Mouse (Mus musculus) CD4-positive helper T cell, adult 2 months (primary cell): ENCODE measurements around the gene Plxna1.

Experiments used
- DNase-seq: peaks from one replicate; pipeline ENCODE4 v3.0.0-alpha.2; 2012; ENCODE audit warnings: low read depth, missing footprints, low spot score

The Plxna1 gene

DNA sequence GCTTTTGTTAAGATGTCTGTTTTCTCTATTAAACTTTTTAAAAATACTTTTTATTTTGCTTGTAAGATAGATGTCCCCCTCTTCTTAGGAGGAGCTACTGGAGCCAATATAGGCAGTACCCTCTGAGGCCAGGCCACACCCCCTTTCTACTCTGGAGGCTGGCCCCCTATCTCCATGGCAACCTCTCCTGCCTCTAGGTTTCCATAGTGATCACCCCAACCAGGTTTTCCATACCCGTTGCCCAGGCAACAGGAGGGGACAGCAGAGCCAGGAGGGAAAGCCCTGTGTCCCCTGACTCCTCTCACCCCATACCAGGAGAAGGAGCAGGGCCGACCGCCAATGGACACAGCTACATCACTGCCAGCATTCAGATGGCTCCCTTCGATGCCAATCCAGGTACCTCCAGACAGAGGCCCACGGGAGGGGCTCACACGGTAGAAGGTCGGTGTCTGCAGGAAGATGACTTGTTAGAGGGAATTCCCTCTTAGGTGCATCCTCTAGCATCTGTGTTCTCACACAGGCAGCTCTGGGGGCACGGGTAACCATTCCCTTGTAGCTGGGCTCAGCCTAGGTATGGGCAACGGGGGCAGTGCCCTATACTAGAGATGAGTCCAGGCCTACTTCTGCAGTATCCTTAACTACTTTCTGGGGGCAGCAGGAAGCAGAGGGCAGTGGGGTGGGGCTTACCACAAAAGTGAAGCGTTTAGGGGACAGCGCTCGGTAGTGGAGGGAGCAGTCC lies 28.3 kb downstream of the Plxna1 start:
- no peak for DNase-seq

DNA sequence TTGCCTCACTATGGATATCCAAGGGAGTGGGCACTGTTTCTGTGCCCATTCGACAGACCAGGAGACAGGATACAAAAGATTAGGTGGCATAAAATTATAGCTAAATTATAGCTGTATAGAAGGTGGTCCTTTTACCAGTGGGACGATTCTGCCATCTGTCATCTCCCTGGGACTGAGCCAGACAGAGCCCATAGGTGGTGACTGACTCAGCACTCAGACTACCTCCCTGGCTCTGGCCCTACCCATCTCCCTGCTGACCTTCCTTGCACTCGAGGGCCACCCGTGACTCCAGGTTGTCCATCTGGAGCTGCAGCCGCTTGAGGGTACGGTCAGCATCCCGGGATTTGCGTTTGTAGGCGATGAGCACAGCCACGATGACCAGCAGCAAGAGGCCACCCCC lies 31.5 kb downstream of the Plxna1 start:
- DNase-seq = no peak

DNA sequence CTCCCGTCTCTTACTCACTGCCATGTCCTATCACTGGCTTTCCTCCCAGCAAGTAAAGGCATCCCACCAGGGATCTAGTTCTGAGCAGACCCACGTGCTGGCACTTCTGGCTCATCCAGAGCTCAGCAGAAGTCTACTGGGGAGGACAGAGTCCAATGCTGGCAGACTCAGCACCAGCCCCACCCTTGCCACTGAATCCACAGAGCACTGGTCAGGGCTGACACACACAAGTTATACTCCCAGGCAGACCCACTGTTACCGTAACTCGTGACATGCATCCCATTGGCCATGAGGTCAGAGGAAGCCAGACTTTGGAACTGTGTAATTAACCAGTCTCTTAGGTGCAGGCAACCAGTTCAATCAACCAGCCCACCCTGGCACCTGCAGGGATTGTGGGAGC lies 33.8 kb downstream of the Plxna1 start:
- DNase-seq = no peak

DNA sequence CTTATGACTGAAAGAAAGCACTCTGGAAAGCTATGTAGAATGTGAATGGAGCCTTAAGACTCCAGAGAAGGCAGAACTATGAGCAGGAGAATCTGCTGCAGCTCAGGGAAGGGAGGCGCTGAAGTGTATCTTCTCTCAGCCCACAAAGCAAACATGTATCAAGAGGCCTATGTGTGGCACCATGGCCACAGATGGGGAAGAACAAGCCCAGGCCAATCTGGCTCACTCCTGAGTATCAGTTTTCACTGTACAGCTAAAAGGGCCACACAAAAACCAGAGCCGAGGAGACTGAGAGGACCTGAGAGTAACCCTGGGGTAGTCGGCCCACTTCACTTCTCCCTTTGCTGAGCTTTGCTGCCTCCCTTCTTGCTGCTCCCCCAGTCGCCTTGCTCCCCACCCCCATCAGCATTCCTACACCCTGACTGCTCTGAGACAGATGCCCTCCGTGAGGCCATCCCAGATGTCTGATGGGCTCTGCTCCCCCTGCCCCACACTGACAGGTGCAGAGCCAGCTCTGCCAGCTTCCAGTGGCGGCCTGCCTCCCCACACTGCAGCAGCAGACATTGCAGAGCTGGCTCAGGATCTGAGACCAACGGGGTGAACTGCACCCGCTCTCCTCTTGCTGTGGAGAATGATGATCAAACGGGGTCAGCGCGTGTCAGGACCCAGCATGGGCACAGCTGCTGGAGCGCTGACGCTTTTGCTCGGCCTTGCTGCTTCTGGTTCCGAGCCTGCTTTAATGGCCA lies 34.5 kb downstream of the Plxna1 start:
- no peak for DNase-seq

DNA sequence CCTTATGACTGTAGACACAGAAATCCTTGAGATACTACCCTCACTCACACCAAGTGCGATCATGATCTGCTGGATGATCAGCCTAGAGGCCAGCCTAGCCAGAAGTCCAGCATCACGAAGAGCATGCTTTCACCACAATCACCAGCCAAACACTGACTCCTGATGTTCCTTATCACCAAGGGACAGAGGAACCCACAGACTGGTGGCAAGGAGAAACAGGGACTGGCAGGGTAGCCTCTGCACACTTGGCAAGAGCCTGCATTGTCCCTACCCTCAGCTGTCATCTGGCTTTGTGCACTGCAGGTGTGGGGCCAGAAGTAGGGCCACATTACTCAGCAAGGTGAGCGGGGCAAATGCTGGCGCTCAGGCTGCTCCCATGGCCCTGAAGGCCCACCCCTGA lies 37.6 kb downstream of the Plxna1 start:
- DNase-seq = no peak

DNA sequence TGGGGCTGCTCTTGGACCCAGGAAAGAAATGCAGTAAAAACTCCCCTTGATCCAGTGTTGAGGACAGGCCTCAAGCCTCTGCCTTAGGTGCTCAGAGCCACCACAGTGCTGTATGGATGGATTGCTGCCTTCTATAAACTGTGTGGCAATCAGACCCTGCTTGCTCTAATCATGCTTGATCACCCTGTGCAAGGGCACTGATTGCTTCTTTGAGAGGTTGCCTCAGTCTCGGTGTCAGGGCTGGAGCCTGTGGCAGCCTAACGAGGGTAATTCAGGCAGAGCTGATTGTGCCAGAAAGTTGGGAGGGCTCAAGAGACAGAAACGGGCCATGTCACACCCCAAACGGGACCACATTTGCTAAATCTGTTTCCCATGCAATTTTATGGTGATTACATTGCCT lies 47.2 kb downstream of the Plxna1 start:
- DNase-seq = no peak

DNA sequence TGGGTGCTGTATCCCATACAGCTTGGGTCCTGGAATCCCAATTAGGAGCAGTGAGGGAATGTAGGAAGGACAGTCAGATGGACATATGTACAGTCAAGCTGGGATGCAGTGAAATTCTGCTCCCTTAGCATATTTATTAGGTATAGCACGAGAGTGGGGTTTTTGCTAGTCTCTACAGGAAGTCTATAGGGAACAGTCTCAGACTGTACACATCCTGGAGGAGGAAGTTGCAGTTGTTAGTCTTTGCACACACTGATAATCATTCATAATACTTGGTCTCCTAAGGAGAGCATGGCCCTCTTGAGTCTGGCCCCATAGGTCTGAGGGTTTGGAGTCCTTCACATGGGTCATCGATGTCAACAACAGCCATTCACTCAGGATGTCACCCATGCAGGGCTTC lies 50.9 kb downstream of the Plxna1 start:
- DNase-seq = no peak

DNA sequence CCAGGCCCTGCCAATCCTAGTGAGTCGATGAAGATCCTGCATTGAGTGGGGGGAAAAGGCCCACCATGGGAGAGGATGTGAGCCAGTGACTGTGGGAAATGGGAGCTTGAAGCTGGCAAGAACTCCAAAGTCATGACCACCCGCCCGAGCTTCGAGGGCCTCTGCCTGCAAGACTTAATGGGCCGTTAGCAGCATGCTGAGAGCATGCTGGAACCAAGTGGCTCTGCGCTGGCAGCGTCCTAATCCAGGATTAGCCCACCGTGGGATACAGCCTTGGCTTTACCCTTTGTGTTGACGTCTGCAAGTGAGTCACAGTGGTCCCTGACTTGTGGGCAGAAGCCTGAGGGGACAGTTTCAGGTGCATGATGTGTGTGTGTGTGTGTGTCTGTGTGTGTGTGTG lies 52.2 kb downstream of the Plxna1 start:
- DNase-seq = no peak

DNA sequence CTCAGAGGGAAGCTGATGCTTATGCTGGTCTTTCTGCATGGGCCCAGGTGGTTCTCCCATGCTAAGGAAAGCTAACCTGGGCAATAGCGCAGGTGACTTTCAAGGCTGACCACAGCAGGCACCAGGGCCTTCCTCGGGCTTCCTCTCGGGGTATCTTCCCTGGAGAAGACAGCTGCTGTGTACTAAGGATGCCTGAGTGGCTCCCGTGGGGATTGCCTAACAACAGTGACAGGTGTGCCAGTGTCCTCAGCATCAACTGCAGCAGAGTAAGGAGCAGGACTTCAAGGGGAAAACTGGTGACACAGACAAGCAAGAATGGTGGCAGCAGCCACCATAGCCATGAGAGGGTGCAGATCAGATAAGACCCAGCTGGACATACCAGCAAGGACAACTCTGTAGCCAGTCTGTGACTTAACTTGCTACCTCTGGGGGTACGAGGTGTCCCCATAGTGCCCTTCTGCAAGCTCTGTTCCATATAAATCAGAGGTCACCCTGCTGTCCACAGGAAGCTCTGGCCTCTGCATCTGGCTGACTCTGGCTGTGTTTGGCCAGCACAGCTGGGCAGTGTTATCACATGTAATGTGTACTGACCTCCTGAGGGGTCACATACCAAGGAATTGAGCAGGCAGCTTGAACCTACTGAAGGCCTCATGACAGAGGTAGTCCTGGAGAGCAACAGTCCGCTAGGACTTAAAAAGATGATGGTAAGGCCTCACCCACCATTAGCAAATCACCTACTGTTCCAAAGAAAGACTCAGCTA lies 54.0 kb downstream of the Plxna1 start:
- DNase-seq = no peak

DNA sequence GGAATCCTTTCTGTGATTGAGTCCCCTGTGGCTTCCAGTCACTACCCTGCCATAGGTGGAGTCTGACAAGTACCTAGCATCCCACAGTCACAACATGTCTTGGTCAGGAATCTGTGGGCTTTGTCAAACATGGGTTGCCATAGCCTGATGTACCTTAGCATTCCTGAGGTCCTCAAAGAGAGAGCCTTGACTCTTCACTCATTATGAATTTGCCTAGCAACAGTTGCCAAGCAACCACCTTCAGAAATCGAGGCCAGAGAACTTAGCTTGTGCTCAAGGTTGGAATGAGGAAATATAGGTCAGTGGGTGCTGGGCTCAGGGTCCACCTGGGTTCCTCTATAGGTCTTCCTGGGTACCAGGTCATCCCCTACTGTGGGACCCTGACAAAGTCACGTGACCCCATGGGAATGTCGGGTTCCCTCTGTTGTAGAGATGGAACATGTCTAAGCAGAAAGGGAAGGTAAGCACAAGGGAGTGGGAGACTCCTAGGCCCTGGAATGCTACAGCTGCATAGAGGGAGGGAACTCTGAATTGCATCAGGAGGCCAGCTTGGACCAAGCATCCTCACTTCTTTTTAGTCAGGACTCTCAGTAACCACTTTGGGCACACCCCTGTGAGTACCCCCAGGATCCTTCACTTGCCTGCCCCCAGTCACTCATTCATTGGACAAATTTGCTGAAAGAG lies 57.9 kb downstream of the Plxna1 start:
- no peak for DNase-seq

DNA sequence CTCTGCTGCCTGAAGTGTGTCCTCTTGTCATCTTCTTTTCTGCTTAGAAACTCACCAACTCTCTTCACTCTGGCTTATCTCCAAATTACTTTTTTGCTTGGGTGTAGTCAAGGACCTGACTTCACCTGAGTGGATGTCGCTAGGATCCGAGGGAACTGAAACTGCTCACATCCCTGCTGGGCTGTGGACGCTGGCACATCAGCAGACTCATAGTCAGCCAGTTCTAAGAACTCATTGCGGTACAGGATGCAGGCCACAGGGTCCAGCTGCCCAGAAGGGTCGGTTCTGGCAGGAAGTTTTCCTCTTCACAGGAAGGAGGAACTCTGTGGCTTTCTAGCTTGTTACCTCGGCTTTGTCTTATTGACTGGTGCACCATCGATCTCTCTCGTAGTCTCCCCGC lies 62.6 kb downstream of the Plxna1 start:
- no peak for DNase-seq

DNA sequence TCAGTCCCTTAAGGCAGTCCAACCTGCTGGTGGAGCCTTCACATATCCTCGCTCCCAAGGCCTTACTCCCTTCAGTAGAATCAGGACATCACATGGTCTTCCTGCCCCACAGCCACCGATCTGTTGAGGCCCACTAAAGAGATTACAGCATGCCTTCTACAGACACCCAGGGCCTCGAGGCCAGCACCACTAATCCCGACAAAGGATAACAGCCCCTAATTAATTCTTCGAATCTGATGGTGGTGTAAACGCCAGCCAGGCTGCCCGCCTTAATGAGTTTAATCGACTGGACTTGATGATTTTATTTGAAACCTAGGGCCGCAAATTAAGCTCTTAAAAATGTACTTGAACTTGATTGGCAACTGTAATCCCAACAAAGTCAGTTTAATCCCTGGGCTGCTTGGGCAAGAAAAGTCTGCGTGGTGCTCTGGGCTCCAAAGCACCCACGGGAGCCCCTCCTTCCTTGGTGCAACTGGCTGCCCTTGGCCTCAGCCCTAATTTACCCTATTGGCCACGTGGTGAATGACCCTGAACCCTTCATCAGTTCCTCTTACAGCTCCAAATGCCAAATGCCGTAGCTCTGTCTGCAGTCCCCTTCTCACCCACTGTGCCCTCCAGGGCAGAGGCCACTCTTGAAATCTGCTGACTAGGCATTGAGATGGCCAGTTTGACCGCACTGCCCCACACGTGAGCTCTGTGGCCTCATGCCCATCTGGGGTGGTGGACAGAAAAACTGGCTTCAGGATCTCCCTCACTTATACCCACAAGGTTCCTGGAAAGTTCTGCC lies 65.3 kb downstream of the Plxna1 start:
- DNase-seq = no peak

DNA sequence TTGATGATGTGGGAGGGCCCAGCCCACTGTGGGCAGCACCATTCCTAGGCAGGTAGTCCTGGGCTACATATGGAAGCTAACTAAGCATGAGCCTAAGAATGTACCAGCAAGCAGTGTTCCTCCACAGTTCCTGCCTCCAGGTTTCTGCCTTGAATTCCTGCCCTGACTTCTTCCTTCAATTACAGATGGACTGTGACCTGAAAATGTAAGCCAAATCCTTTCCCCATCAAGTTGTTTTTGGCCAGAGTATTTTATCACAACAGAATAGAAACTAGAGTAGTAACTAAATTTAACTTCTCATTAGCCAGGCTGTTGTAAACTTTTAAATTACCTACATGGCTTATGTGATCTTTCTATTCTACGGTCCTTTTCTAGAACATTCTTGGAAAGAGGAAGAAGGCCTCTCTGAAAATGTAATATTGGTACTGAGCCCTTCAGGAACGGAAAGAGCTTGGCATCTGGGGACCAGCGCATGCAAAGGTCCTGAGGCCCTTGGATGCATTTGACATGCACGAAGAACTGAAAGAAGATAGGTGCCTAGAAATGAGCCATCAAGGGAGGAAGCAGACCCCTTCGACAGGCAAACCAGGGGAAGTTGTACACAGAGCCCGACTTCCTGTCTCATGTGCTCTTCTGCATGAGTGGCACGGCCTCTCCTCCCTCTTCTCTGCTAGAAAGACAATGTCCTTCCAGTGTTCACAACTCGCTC lies 66.3 kb downstream of the Plxna1 start:
- no peak for DNase-seq

DNA sequence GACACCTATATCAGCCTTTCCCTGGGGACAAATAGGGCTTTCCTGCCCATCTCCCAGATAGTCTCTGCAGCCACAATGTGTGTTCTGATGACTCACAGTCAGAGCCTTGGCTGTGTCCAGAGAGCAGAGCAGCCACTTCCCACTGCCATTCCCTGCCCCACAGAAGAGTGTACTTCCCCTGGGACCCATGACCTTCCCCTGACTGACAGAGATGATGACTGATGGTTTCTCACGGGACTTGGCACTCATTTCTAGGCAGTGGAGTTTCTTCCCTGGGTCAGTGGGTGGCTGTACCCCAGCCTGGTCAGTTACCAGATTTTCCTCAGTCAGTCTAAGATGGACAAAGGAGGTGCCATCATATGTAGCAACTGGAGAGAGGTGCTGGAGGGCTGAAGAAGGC lies 67.8 kb downstream of the Plxna1 start:
- no peak for DNase-seq

DNA sequence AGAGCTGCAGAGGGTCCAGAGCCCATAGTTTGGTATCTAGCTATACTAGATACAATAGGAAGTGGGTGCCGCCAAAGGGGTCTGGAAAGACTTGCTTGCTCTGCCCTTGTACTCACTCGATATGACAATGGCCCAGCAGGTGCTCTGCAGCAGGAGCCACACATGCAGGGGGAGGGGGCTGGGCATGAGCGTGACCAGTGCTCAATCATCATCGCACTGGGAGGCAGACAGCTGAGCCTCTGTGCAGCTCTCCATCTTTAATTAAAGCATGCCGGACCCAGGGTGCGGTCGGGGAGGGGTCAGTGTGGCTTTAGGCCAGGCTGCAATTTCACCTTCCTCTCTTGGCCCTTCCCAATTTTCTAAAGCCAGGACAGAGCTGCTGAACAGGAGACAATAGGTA lies 70.9 kb downstream of the Plxna1 start:
- DNase-seq = no peak

DNA sequence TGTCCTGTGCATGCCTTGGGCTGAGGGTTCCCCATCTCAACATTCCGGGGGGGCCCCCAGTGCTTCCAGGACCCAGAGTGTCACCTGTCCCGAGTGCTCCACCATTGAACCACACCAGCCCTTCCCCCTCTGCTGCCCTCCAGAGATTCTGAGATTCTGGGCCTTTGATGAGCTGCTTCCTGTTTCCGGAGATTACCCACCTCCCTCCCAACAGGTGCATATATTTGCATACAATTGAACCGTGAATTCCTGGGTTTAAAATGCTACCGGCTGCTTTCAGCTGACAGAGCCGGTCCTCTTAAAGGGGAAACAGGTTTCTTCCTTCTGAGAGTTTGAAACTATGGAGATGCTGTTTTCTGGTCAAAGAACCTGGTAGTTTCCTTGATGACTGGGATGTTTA lies 74.3 kb downstream of the Plxna1 start:
- DNase-seq = peak; percentile 68

DNA sequence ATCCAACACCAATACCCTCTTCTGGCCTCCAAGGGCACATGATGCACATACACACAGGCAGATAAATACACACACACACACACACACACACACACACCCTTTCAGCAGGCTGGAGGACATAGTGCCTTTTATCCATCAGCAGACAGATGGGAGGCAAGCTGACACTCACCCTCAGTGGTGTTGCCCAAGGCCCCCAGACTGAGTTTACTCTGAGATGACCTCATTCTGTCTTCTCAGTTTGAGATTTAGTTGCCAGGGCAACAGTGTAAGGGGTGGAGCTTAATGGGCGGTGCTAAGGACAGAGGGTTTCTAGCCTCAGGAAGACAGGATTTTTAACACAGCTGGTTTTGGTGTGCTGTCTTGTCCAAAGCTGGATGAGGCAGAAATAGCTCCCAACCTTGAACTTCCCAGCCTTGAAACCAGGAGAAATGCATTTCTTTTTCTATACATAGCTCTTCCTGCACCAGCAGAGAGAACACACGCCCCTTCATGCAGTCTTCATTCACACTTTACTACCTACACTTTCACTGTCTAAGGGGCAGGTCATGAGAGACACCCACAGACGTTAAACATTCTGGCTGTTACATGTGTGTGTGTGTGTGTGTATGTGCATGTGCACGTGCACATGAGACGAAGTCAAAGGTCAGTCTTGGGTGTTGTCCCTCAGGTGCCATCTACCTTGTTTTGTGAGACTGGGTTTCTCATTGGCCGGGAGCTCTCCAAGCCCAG lies 75.6 kb downstream of the Plxna1 start:
- peak; percentile 67 for DNase-seq

DNA sequence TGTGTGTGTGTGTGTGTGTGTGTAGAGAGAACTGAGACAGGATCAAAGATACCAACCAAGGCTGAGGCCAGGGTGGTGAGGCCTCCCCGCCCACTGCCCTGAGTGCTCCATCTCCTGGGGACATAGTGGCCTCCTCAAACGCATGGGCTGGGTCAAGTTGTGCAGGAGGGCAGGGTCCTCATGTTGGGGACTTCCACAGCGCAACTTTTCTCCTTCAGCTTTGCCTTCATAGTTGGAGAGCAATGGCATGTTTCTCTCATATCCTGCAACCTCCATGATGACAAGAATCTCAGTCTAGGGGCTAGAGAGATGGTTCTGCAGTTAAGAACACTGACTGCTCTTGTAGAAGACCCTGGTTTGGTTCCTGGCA lies 76.1 kb downstream of the Plxna1 start:
- peak; percentile 17 for DNase-seq

DNA sequence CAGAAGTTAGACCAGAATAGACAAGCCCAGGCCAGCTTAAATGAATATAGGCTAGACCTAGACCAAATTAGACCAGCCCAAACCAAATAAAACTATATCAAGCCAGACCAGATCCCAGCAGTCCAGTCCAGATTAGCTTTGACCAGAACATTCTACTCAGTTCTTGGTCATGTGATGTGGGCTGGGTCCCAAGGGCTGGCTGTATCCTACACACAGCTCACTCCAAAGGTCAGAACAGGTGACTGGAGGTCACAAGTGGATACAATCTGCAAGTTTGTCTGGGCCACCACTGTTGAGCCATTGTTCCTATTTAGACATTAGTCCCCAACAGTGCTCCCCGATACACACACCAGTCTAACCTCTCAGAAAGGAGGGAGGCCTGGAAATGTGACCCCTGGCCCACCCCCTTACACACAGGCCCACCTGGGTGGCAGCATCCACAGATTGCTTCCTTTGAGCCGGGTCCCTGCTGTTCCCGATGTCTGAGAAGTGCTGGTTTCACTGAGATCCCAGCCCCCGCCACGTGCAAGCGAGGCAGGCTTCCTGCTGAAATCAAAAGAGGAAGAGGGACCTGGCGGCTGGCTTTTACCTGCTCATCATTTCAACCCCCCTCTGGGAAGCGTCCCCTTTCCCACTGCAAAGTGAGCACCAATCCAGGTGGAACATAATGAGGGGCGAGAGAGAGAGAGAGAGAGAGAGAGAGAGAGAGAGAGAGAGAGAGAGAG lies 76.7 kb downstream of the Plxna1 start:
- no peak for DNase-seq
